Mouse (Mus musculus) thymus, adult 2 months (tissue): ENCODE measurements at regions not wholly inside any gene's neighbourhood (a gene's known extent, or its start where the extent isn't known, plus 50 kb on each side); places are given as distances from the start of the nearest gene placed in this dataset.

Experiments used
- CTCF ChIP-seq: fragments of 200-500 bp; IDR thresholded peaks from 2 replicates; pipeline ENCODE4 v1.5.1; 2012; ENCODE audit warnings: mild to moderate bottlenecking, control low read depth, low read length, moderate library complexity, borderline replicate concordance; ENCODE audit not compliant: control insufficient read depth, poor library complexity, insufficient read depth; ENCODE audit errors: extremely low read depth
- POLR2A ChIP-seq: fragments of 200-500 bp; IDR thresholded peaks from 2 replicates; pipeline ENCODE4 v1.6.1; 2012; ENCODE audit warnings: mild to moderate bottlenecking, low read length, control low read depth, moderate library complexity; ENCODE audit not compliant: control insufficient read depth, poor library complexity, insufficient read depth; ENCODE audit errors: extremely low read depth

GRCm38 (mm10) chr12:69023594-69023993, 135.4 kb downstream of the Rps29 start:
- no peak for TF ChIP-seq POLR2A
- TF ChIP-seq CTCF: no peak
